ENCODE assay signal across 18 mouse cellular contexts in genomic region chr6:21327081-21327737, GRCm38 (mm10).
DNase-seq lines count a peak whose midpoint lies in the region; ATAC-seq and TF ChIP-seq lines count a peak whose summit lies in the region.
"Had no signal": no experiment of that assay in that cellular context is flagged by ENCODE, and none has a peak within 500 bp of the region (broad histone marks: within the 10 kb centered on the region; RNA-seq: fewer than 3 reads in every experiment).

No protein-coding gene starts in this region.

- no peak overlapping the region for H3K27ac ChIP-seq in hindbrain, embryonic 12.5 days
- H3K27ac ChIP-seq in hindbrain, postnatal 0 days = no peak overlapping the region
- H3K27ac ChIP-seq in midbrain, embryonic 14.5 days (replicated peaks; ENCODE audit: low read depth, low read length) = no peak overlapping the region
- H3K27ac ChIP-seq: embryonic facial prominence, embryonic 13.5 days; heart, embryonic 13.5 days; intestine, embryonic 15.5 days; kidney, embryonic 15.5 days; macrophage had no signal

- no peak overlapping the region for H3K9ac ChIP-seq in hindbrain, embryonic 12.5 days
- H3K9ac ChIP-seq in hindbrain, postnatal 0 days (replicated peaks; ENCODE audit: low read length) = no peak overlapping the region
- H3K9ac ChIP-seq in midbrain, embryonic 14.5 days (replicated peaks; ENCODE audit: low read length) = no peak overlapping the region
- H3K9ac ChIP-seq: embryonic facial prominence, embryonic 13.5 days; heart, embryonic 13.5 days; intestine, embryonic 15.5 days; kidney, embryonic 15.5 days; lung, embryonic 14.5 days had no signal

- H3K36me3 ChIP-seq in hindbrain, embryonic 12.5 days = no peaks in the 10 kb centered on the region
- no peaks in the 10 kb centered on the region for H3K36me3 ChIP-seq in hindbrain, postnatal 0 days (ENCODE audit: insufficient read depth, low read length)
- no peaks in the 10 kb centered on the region for H3K36me3 ChIP-seq in midbrain, embryonic 14.5 days (ENCODE audit: control insufficient read depth, insufficient read depth, low read length)
- H3K36me3 ChIP-seq: embryonic facial prominence, embryonic 13.5 days; heart, embryonic 13.5 days; intestine, embryonic 15.5 days; kidney, embryonic 15.5 days had no signal

- 0 out of 2 replicates have a peak, but pooled peaks have one; percentile 30 for ATAC-seq in hindbrain, embryonic 12.5 days (ENCODE audit: low FRiP score)
- no peak for ATAC-seq in hindbrain, postnatal 0 days
- ATAC-seq in midbrain, embryonic 14.5 days (ENCODE audit: low FRiP score, low TSS enrichment) = no peak
- ATAC-seq: intestine, embryonic 15.5 days had no signal

- H3K27me3 ChIP-seq in hindbrain, embryonic 12.5 days = no peaks in the 10 kb centered on the region
- H3K27me3 ChIP-seq in hindbrain, postnatal 0 days (ENCODE audit: insufficient read depth, low read length) = no peaks in the 10 kb centered on the region
- H3K27me3 ChIP-seq in midbrain, embryonic 14.5 days (ENCODE audit: control insufficient read depth, insufficient read depth, low read length) = no peaks in the 10 kb centered on the region
- H3K27me3 ChIP-seq: embryonic facial prominence, embryonic 13.5 days; heart, embryonic 13.5 days; intestine, embryonic 15.5 days; kidney, embryonic 15.5 days had no signal

- H3K4me3 ChIP-seq in hindbrain, embryonic 12.5 days = no peak overlapping the region
- H3K4me3 ChIP-seq in hindbrain, postnatal 0 days (ENCODE audit: low read length) = no peak overlapping the region
- no peak overlapping the region for H3K4me3 ChIP-seq in midbrain, embryonic 14.5 days (replicated peaks; ENCODE audit: low read depth, low read length)
- H3K4me3 ChIP-seq: embryonic facial prominence, embryonic 13.5 days; heart, embryonic 13.5 days; intestine, embryonic 15.5 days; kidney, embryonic 15.5 days had no signal

- WGBS in hindbrain, embryonic 12.5 days = 74% methylated on average over 4 of the region's 4 CpGs
- WGBS in hindbrain, postnatal 0 days = 52% methylated on average over 4 of the region's 4 CpGs
- WGBS in midbrain, embryonic 14.5 days = 51% methylated on average over 4 of the region's 4 CpGs

- H3K4me1 ChIP-seq in hindbrain, embryonic 12.5 days = peaks cover 3% of the 10 kb centered on the region; the same call in 1 of the 2 replicates
- no peaks in the 10 kb centered on the region for H3K4me1 ChIP-seq in hindbrain, postnatal 0 days (ENCODE audit: insufficient read depth, low read length)
- no peaks in the 10 kb centered on the region; the same call in 1 of the 2 replicates for H3K4me1 ChIP-seq in midbrain, embryonic 14.5 days (ENCODE audit: control insufficient read depth, insufficient read depth, low read length)
- H3K4me1 ChIP-seq: embryonic facial prominence, embryonic 13.5 days; intestine, embryonic 15.5 days; kidney, embryonic 15.5 days had no signal

- no peaks in the 10 kb centered on the region for H3K9me3 ChIP-seq in hindbrain, embryonic 12.5 days (replicated peaks)
- H3K9me3 ChIP-seq in hindbrain, postnatal 0 days (ENCODE audit: low read length) = no peaks in the 10 kb centered on the region
- no peaks in the 10 kb centered on the region for H3K9me3 ChIP-seq in midbrain, embryonic 14.5 days (ENCODE audit: control insufficient read depth, low read length)
- H3K9me3 ChIP-seq: embryonic facial prominence, embryonic 13.5 days; heart, embryonic 13.5 days; intestine, embryonic 15.5 days; kidney, embryonic 15.5 days had no signal

- TF ChIP-seq CTCF in hindbrain, postnatal 0 days (IDR thresholded peaks at IDR 0.05; ENCODE audit: low read depth) = no peak

- no peak overlapping the region for H3K4me2 ChIP-seq in hindbrain, embryonic 12.5 days (replicated peaks)
- H3K4me2 ChIP-seq in hindbrain, postnatal 0 days (ENCODE audit: low read depth, low read length) = no peak overlapping the region
- no peak overlapping the region for H3K4me2 ChIP-seq in midbrain, embryonic 14.5 days (ENCODE audit: low read length)
- H3K4me2 ChIP-seq: embryonic facial prominence, embryonic 13.5 days; heart, embryonic 13.5 days; intestine, embryonic 15.5 days; kidney, embryonic 15.5 days; liver, embryonic 11.5 days; lung, embryonic 14.5 days had no signal

- no peak for DNase-seq in hindbrain, postnatal 0 days (ENCODE audit: low spot score)
- peak; percentile 9 for DNase-seq in 416B (ENCODE audit: low read depth)
- peak; percentile 0 for DNase-seq in Muller cell, postnatal 12 days (ENCODE audit: inconsistent ontology term)
- peak; percentile 31 for DNase-seq in midbrain, embryonic 14.5 days
- no peak for DNase-seq in right cerebral cortex, postnatal 4 days
- no peak for DNase-seq in cerebellum, adult 11-12 months
- DNase-seq: heart, postnatal 36 days; lung, embryonic 14.5 days; right cerebral cortex, adult 18-20 months; spleen, adult 18-20 months; thymus, adult 18-20 months had no signal

Comparison
In these comparisons a context has a peak if more than half of its experiments do, and no peak if none do; other contexts are left out.
1. DNase-seq: peak in 416B (single experiment), Muller cell, postnatal 12 days (single experiment) and midbrain, embryonic 14.5 days (single experiment); none in hindbrain, postnatal 0 days (single experiment), right cerebral cortex, postnatal 4 days (single experiment) and cerebellum, adult 11-12 months (single experiment).